ENCODE assay signal across 7 mouse cellular contexts in genomic region chr10:83219729-83220128, GRCm38 (mm10).
DNase-seq lines count a peak whose midpoint lies in the region; ATAC-seq and TF ChIP-seq lines count a peak whose summit lies in the region.

No protein-coding gene starts in this region.

- H3K9me3 ChIP-seq in MEL (replicated peaks; ENCODE audit: insufficient read depth, low read length): no peaks in the 10 kb centered on the region
- no peaks in the 10 kb centered on the region for H3K9me3 ChIP-seq in embryonic facial prominence, embryonic 12.5 days
- no peaks in the 10 kb centered on the region for H3K9me3 ChIP-seq in hindbrain, embryonic 11.5 days (ENCODE audit: control insufficient read depth, low read length)
- H3K9me3 ChIP-seq in midbrain, embryonic 11.5 days (ENCODE audit: control insufficient read depth, low read length): no peaks in the 10 kb centered on the region

- peaks cover 11 to 14% of the 10 kb centered on the region in 2 experiments for H3K4me1 ChIP-seq in MEL (ENCODE audit: control insufficient read depth in 1 of 2, insufficient read depth in 2 of 2, low read length in 2 of 2)
- H3K4me1 ChIP-seq in bone marrow, adult 2 months (ENCODE audit: control insufficient read depth, insufficient read depth, low read length): peaks cover 3% of the 10 kb centered on the region; the same call in 1 of the 2 replicates
- H3K4me1 ChIP-seq in embryonic facial prominence, embryonic 12.5 days: peaks cover 9% of the 10 kb centered on the region
- H3K4me1 ChIP-seq in hindbrain, embryonic 11.5 days (replicated peaks; ENCODE audit: control insufficient read depth, insufficient read depth, low read length): no peaks in the 10 kb centered on the region
- no peaks in the 10 kb centered on the region for H3K4me1 ChIP-seq in midbrain, embryonic 11.5 days (ENCODE audit: control insufficient read depth, insufficient read depth, low read length)

- peak; percentile 74 for DNase-seq in MEL (ENCODE audit: low read depth, low spot score)
- DNase-seq in hindbrain, embryonic 11.5 days (ENCODE audit: low spot score): peak; percentile 85
- peak; percentile 62 to 72 for DNase-seq in layer of hippocampus, postnatal 14 days (ENCODE audit: low spot score in 2 of 2)
- DNase-seq in midbrain, embryonic 11.5 days (ENCODE audit: low spot score, missing footprints): peak; percentile 98
- peak; percentile 64 for DNase-seq in right cerebral cortex, postnatal 4 days

- no peaks in the 10 kb centered on the region for H3K79me2 ChIP-seq in MEL (ENCODE audit: control insufficient read depth, insufficient read depth, low read length, poor library complexity)

- TF ChIP-seq CTCF in MEL (IDR thresholded peaks at IDR 0.05 in 2 of 3, conservative IDR thresholded peaks at IDR 0.05 in 1 of 3; ENCODE audit: control insufficient read depth in 1 of 3, insufficient read depth in 1 of 3, low read depth in 2 of 3, low read length in 3 of 3, poor library complexity in 1 of 3, severe bottlenecking in 1 of 3): peak; percentile 62 to 73 (median 72)
- peak; percentile 64 for TF ChIP-seq CTCF in bone marrow, adult 2 months (IDR thresholded peaks at IDR 0.05; ENCODE audit: control insufficient read depth, insufficient read depth, low read length)

- peak; percentile 55 for TF ChIP-seq RAD21 in MEL (IDR thresholded peaks at IDR 0.05; ENCODE audit: low read depth, low read length)

- no peak overlapping the region for H3K4me3 ChIP-seq in MEL (ENCODE audit: control insufficient read depth in 1 of 2, insufficient read depth in 1 of 2, low read depth in 2 of 2, low read length in 2 of 2)
- H3K4me3 ChIP-seq in bone marrow, adult 2 months (replicated peaks; ENCODE audit: control insufficient read depth, low read depth, low read length): no peak overlapping the region
- H3K4me3 ChIP-seq in embryonic facial prominence, embryonic 12.5 days: no peak overlapping the region
- H3K4me3 ChIP-seq in hindbrain, embryonic 11.5 days (ENCODE audit: low read depth, low read length): no peak overlapping the region
- no peak overlapping the region for H3K4me3 ChIP-seq in midbrain, embryonic 11.5 days (ENCODE audit: low read depth, low read length)

- no peak overlapping the region for H3K4me2 ChIP-seq in embryonic facial prominence, embryonic 12.5 days (replicated peaks)
- no peak overlapping the region for H3K4me2 ChIP-seq in hindbrain, embryonic 11.5 days (replicated peaks; ENCODE audit: low read depth, low read length)
- H3K4me2 ChIP-seq in midbrain, embryonic 11.5 days: no peak overlapping the region

- H3K9ac ChIP-seq in MEL (ENCODE audit: control insufficient read depth, low read depth, low read length, poor library complexity, severe bottlenecking): no peak overlapping the region
- no peak overlapping the region for H3K9ac ChIP-seq in embryonic facial prominence, embryonic 12.5 days
- no peak overlapping the region for H3K9ac ChIP-seq in hindbrain, embryonic 11.5 days (ENCODE audit: low read depth, low read length)
- no peak overlapping the region for H3K9ac ChIP-seq in midbrain, embryonic 11.5 days (ENCODE audit: low read length)

- peak; percentile 3; the same call in 1 of the 2 replicates for ATAC-seq in embryonic facial prominence, embryonic 12.5 days (ENCODE audit: insufficient number of reproducible peaks, insufficient read depth, low FRiP score, low TSS enrichment)
- peak; percentile 64 for ATAC-seq in hindbrain, embryonic 11.5 days (ENCODE audit: low FRiP score)
- ATAC-seq in midbrain, embryonic 11.5 days (ENCODE audit: low FRiP score): peak; percentile 58

- peaks cover 0 to 11% of the 10 kb centered on the region in 2 experiments; a peak in 2 of 4 replicates for H3K36me3 ChIP-seq in MEL (ENCODE audit: control insufficient read depth in 1 of 2, insufficient read depth in 2 of 2, low read length in 2 of 2)
- no peaks in the 10 kb centered on the region for H3K36me3 ChIP-seq in embryonic facial prominence, embryonic 12.5 days
- H3K36me3 ChIP-seq in hindbrain, embryonic 11.5 days (ENCODE audit: control insufficient read depth, insufficient read depth, low read length): no peaks in the 10 kb centered on the region
- H3K36me3 ChIP-seq in midbrain, embryonic 11.5 days (ENCODE audit: control insufficient read depth, insufficient read depth, low read length): no peaks in the 10 kb centered on the region

- H3K27ac ChIP-seq in MEL (ENCODE audit: control insufficient read depth, low read depth, low read length): no peak overlapping the region
- no peak overlapping the region for H3K27ac ChIP-seq in bone marrow, adult 2 months (ENCODE audit: control insufficient read depth, insufficient read depth, low read depth, low read length, poor library complexity)
- no peak overlapping the region for H3K27ac ChIP-seq in embryonic facial prominence, embryonic 12.5 days
- no peak overlapping the region for H3K27ac ChIP-seq in hindbrain, embryonic 11.5 days (ENCODE audit: low read depth, low read length)
- no peak overlapping the region for H3K27ac ChIP-seq in midbrain, embryonic 11.5 days (ENCODE audit: low read depth, low read length)

- no peak for TF ChIP-seq POLR2A in MEL (IDR thresholded peaks at IDR 0.05; ENCODE audit: control insufficient read depth in 1 of 2, insufficient read depth in 1 of 2, low read depth in 1 of 2, low read length in 2 of 2, poor library complexity in 1 of 2)
- no peak for TF ChIP-seq POLR2A in bone marrow, adult 2 months (IDR thresholded peaks at IDR 0.05; ENCODE audit: borderline replicate concordance, control insufficient read depth, low read depth, low read length)

- no peaks in the 10 kb centered on the region for H3K27me3 ChIP-seq in MEL (ENCODE audit: control insufficient read depth in 1 of 2, insufficient read depth in 2 of 2, low read length in 2 of 2)
- H3K27me3 ChIP-seq in embryonic facial prominence, embryonic 12.5 days: no peaks in the 10 kb centered on the region
- H3K27me3 ChIP-seq in hindbrain, embryonic 11.5 days (ENCODE audit: control insufficient read depth, insufficient read depth, low read length): no peaks in the 10 kb centered on the region
- H3K27me3 ChIP-seq in midbrain, embryonic 11.5 days (ENCODE audit: control insufficient read depth, insufficient read depth, low read length): no peaks in the 10 kb centered on the region

- WGBS in bone marrow, adult 2 months: 24% methylated on average over 12 of the region's 12 CpGs
- 26% methylated on average over 12 of the region's 12 CpGs for WGBS in embryonic facial prominence, embryonic 12.5 days
- WGBS in hindbrain, embryonic 11.5 days: 29% methylated on average over 12 of the region's 12 CpGs
- WGBS in midbrain, embryonic 11.5 days: 27% methylated on average over 12 of the region's 12 CpGs

- no peak for TF ChIP-seq EP300 in MEL (IDR thresholded peaks at IDR 0.05; ENCODE audit: low read depth in 1 of 2, low read length in 2 of 2)

TF ChIP-seq in MEL, 35 proteins besides CTCF, POLR2A, EP300 and RAD21:
- TF ChIP-seq SMC3 (IDR thresholded peaks at IDR 0.05; ENCODE audit: low read depth, low read length): peak; percentile 62
- no peak for TF ChIP-seq CHD2 (IDR thresholded peaks at IDR 0.05; ENCODE audit: low read length)
- peak; percentile 27; the same call in 1 of the 2 replicates for TF ChIP-seq ZC3H11A (IDR thresholded peaks at IDR 0.05; ENCODE audit: low read depth, low read length)

Comparison
In these comparisons a context has a peak if more than half of its experiments do, and no peak if none do; other contexts are left out.
1. ATAC-seq: peak in every context shown above with its lines; median percentile 64 in hindbrain, embryonic 11.5 days; 58 in midbrain, embryonic 11.5 days; 3 in embryonic facial prominence, embryonic 12.5 days.